Mouse (Mus musculus) liver, adult 2 months (tissue): ENCODE measurements around the gene Sgip1.

ENCODE experiments used
- CTCF ChIP-seq: fragments of 200-500 bp; IDR thresholded peaks from 2 replicates; pipeline ENCODE4 v1.5.1; 2011; ENCODE audit warnings: low read depth, low read length, control low read depth
- POLR2A ChIP-seq: fragments of 200-500 bp; IDR thresholded peaks from 2 replicates; pipeline ENCODE4 v1.6.1; 2011; ENCODE audit warnings: low read length, control low read depth; ENCODE audit not compliant: insufficient read depth; ENCODE audit errors: extremely low read depth

DNA sequence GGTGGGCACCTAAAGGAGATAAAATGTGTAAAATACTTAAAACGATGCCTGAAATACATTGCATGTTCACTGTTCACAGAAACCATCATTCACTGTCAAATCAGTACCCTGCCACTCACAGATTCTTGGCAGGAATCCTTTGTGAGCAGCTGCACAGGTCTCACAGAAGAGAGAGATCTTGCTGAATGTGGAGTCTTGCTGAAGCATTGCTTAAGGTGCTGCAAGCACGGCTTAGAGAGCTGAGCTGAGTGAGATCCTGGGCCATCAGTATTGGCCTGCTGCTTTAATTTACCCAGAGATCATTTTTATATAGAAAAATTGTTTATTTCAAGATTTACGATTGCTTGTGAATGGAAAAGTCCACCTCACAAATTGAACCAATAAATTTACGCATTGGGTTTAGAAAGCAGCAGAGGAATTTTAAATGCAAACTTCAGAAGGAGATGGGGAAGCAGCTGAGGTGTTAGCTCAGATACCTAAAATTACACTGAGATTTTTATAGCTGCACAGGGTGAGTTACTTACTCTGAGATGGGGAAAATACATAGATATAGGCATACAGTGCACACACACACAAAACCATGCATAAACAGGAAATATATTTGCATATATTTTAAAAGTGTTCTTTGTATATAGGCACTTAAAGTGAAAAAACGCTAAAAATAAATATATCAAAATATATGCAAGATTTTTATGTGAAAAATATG, 23.8 kb upstream of the Sgip1 start:
- TF ChIP-seq CTCF (no peak), POLR2A (no peak)
